Mouse (Mus musculus) testis, adult 2 months (tissue): ENCODE measurements around the gene Orc2. TPM values are rescaled to one million over a fixed set of nuclear protein-coding genes. Genes with fewer than 3 reads are reported as not detected.

Experiments used
- H3K27ac ChIP-seq: fragments of 200-500 bp; 2 replicates; pipeline ENCODE4 v1.5.1; 2012; ENCODE audit warnings: low read depth, low read length; ENCODE audit not compliant: control insufficient read depth, insufficient read depth
- H3K27me3 ChIP-seq: fragments of 200-500 bp; 2 replicates; pipeline ENCODE4 v1.6.1; 2012; ENCODE audit warnings: mild to moderate bottlenecking, low read length, moderate library complexity; ENCODE audit not compliant: control insufficient read depth, insufficient read depth
- H3K36me3 ChIP-seq: fragments of 200-500 bp; 2 replicates; pipeline ENCODE4 v1.6.1; 2012; ENCODE audit warnings: mild to moderate bottlenecking, low read length; ENCODE audit not compliant: control insufficient read depth, insufficient read depth
- H3K4me1 ChIP-seq: fragments of 200-500 bp; 2 replicates; pipeline ENCODE4 v1.6.1; 2012; ENCODE audit warnings: low read length; ENCODE audit not compliant: control insufficient read depth, insufficient read depth
- H3K4me3 ChIP-seq: fragments of 200-500 bp; 2 replicates; pipeline ENCODE4 v1.5.1; 2012; ENCODE audit warnings: low read depth, mild to moderate bottlenecking, low read length, moderate library complexity, mixed read lengths; ENCODE audit not compliant: control insufficient read depth
- CTCF ChIP-seq: fragments of 200-500 bp; IDR thresholded peaks from 2 replicates; pipeline ENCODE4 v1.5.1; 2012; ENCODE audit warnings: low read depth, mild to moderate bottlenecking, inconsistent platforms, low read length, moderate library complexity; ENCODE audit not compliant: control insufficient read depth, insufficient read depth, insufficient replicate concordance
- POLR2A ChIP-seq: fragments of 200-500 bp; IDR thresholded peaks from 2 replicates; pipeline ENCODE4 v1.6.1; 2012; ENCODE audit warnings: low read depth, mild to moderate bottlenecking, inconsistent platforms, low read length, moderate library complexity; ENCODE audit not compliant: control insufficient read depth
- polyA plus RNA-seq: library from polyadenylated mRNA; depleted of rRNA; stranded (reverse); fragments of >200 nt; gene quantifications from 2 replicates; pipeline ENCODE4 v1.2.3, GENCODE M21; 2012

Orc2 gene
- polyA plus RNA-seq, 1 experiment: 10.5 TPM

DNA sequence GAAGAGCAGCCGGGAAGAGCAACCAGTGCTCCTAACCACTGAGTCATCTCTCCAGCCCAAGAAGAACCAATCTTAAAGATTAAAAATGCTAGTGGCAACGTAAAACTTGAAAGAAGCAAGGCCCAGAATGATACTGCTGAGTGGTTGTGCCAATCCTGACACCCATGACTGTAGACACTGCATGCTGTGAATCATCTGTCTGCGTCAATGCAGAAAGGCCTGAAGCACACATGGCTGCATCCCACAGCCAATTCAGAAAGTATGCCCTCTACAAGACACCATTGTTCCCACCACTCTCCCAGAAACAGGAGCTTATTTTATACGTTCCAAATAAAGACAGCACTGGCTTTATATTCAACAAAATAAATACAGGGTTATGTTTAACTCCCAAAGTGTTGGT, 22.3 kb downstream of the Orc2 start:
- H3K4me1 ChIP-seq: no peaks in the 10 kb centered on the region
- no peak overlapping the region for H3K4me3 ChIP-seq
- H3K27me3 ChIP-seq: no peaks in the 10 kb centered on the region
- TF ChIP-seq POLR2A: no peak
- no peak for TF ChIP-seq CTCF
- no peak overlapping the region for H3K27ac ChIP-seq
- peaks cover 1% of the 10 kb centered on the region for H3K36me3 ChIP-seq

DNA sequence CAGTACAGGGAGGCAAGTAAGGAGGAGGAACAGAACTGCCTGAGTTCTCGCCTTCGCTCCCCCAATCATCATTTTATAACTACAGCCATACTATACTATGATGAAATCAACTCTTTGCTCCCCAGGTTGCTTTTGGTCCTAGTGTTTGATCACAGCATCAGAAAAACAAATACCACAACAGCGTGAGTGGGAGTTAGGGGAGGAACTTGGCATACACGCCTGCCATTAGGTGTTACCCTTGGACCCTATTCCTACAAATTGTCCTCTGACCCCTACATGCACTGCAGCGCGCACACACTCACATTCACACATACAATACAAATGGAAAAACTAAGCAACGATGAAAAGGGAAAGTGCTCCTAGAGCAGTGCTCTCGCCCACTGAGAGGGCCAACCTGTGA, 29.2 kb downstream of the Orc2 start:
- Histone ChIP-seq H3K4me3 (no peak overlapping the region), H3K27ac (no peak overlapping the region), H3K36me3 (peaks cover 2% of the 10 kb centered on the region; the same call in 1 of the 2 replicates), H3K4me1 (no peaks in the 10 kb centered on the region), H3K27me3 (no peaks in the 10 kb centered on the region)
- TF ChIP-seq CTCF (no peak), POLR2A (no peak)

DNA sequence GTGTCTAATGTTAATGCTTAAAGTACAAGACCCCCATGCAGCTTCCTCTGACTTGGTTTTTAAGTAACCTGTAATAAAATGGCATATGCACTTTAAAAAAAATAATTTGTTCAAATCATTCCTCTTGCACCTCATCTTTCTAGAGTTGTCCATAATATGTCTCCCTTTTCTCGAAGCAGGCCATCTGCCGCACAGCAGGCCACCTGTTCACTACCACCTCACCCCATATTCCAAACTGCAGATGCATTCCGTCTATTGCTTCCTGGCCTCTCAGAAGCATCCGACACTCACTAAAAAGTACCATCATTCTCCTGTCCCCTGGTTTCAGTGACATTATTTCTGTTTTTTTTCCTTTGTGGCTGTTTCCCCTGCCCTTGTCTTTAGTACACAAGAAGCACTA, 39.3 kb downstream of the Orc2 start:
- Histone ChIP-seq H3K4me3 (no peak overlapping the region), H3K4me1 (no peaks in the 10 kb centered on the region), H3K27ac (no peak overlapping the region), H3K36me3 (no peaks in the 10 kb centered on the region; the same call in 1 of the 2 replicates), H3K27me3 (no peaks in the 10 kb centered on the region)
- TF ChIP-seq CTCF (no peak), POLR2A (no peak)

DNA sequence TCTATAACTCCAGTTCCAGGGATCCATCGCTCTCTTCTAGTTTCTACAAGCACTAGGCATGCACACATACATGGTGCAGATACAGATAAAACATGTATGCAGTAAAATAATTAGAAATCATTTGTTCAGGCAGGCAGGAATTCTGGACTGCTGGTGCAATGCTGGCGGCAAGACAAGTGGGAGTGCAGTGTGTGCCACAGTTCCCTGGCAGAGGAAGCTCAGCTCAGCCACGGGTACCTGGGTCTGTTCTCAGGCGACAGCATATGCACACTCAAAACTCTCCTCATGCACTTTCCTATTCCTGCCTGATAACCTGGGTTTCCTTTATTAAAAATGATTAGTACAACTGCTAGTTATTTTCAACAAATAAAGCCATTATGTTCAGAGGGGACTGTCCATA, 39.9 kb downstream of the Orc2 start:
- no peak for TF ChIP-seq POLR2A
- TF ChIP-seq CTCF: no peak
- Histone ChIP-seq H3K36me3 (no peaks in the 10 kb centered on the region; the same call in 1 of the 2 replicates), H3K4me1 (no peaks in the 10 kb centered on the region), H3K27ac (no peak overlapping the region), H3K4me3 (no peak overlapping the region), H3K27me3 (no peaks in the 10 kb centered on the region)

DNA sequence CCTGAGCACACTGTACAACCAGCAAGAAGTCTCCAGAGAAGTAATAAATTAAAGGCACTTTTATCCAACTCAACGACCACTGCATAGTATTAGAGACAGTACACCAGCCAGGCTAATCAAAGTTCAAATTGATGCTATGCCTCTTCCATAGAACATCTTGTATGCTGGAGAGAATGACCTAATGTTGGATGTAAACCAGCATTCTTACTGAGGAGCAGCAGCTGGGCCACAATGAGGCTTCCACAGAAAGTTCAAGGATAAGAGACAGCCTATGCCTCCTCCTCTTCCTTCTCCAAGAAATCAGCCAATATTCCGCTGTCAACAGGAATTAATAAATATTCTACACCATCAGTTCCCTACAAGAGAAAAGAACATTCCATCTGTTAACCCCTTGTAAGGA, 41.0 kb downstream of the Orc2 start:
- no peak overlapping the region for H3K4me3 ChIP-seq
- H3K27me3 ChIP-seq: no peaks in the 10 kb centered on the region
- no peak overlapping the region for H3K27ac ChIP-seq
- no peaks in the 10 kb centered on the region; the same call in 1 of the 2 replicates for H3K36me3 ChIP-seq
- TF ChIP-seq POLR2A (no peak), CTCF (no peak)
- no peaks in the 10 kb centered on the region for H3K4me1 ChIP-seq

DNA sequence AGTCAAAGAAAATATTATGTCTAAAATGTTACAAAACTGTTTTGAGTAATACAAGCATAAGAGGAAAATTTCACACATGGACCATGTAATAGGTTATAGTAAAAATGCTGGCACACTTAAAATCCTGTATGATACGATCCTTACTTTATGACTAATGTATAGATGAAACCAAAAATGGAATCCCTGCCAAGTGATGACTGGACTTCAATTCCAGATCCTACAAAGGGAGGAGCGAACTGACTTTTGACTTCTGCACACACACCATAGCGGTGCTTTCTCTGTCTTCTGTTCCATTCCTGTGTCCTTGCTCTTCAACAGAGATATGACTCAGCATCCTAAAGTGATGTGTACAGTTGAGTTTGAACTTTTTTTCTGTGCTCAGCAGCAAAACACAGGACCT, 44.3 kb downstream of the Orc2 start:
- Histone ChIP-seq H3K4me3 (no peak overlapping the region), H3K36me3 (no peaks in the 10 kb centered on the region; the same call in 1 of the 2 replicates), H3K27ac (no peak overlapping the region), H3K4me1 (no peaks in the 10 kb centered on the region), H3K27me3 (no peaks in the 10 kb centered on the region)
- TF ChIP-seq CTCF: no peak
- no peak for TF ChIP-seq POLR2A

DNA sequence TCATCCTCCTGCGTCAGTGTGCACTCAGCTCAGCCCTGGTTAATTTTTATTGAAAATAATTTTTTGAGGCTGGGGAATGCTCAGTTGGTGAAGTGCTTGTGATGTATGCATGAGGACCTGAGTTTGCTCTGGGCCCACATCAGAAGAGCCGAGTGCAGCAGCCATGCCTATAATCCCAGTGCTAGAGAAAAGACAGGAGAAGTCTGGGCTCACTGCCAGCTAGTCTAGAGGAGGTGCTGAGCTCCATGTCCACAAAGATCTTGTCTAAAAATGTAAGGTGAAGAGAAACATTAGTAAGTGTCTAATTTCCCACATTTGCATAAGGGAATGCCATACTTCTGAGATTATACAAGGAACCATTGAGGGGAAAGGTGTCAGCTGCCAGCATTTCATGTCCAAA, 46.0 kb downstream of the Orc2 start:
- Histone ChIP-seq H3K27ac (no peak overlapping the region), H3K4me3 (no peak overlapping the region), H3K36me3 (no peaks in the 10 kb centered on the region; the same call in 1 of the 2 replicates), H3K27me3 (no peaks in the 10 kb centered on the region), H3K4me1 (no peaks in the 10 kb centered on the region)
- TF ChIP-seq POLR2A (no peak), CTCF (no peak)

DNA sequence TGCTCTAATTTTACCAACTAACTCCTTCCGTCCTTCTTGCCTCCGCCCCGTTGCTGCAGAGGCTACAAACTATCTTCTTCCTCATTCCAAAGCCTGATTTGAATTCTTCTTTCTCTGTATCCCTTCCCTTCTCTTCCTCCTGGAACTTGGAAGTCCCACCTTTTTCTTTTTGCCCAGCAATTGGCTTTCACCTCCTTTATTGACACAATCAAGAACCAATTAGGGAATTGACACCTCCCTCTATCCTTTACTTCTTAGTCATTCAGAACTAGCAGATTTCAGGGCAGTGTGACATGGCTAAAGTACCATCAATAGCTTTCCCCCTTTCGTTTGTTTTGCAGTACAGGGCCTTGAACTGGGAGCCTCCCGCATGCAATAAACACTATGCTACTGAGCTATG, 46.7 kb downstream of the Orc2 start:
- Histone ChIP-seq H3K4me1 (no peaks in the 10 kb centered on the region), H3K4me3 (no peak overlapping the region), H3K27ac (no peak overlapping the region), H3K36me3 (no peaks in the 10 kb centered on the region), H3K27me3 (no peaks in the 10 kb centered on the region)
- TF ChIP-seq POLR2A: no peak
- no peak for TF ChIP-seq CTCF
